Mouse (Mus musculus) liver, adult 2 months (tissue): ENCODE data around the gene Actr10. TPM values are rescaled to one million over a fixed set of nuclear protein-coding genes. Genes with fewer than 3 reads are reported as not detected.

Experiments used
- DNase-seq: peaks from one replicate; pipeline ENCODE4 v3.0.0-alpha.2; 2011; ENCODE audit warnings: low read depth, low spot score; ENCODE audit errors: extremely low read depth
- H3K27ac ChIP-seq: fragments of 200-500 bp; replicated peaks from 2 replicates; pipeline ENCODE4 v1.5.1; 2012; ENCODE audit warnings: low read depth, mild to moderate bottlenecking, control low read depth, inconsistent platforms, low read length; ENCODE audit not compliant: insufficient read depth
- H3K27me3 ChIP-seq: fragments of 200-500 bp; 2 replicates; pipeline ENCODE4 v1.6.1; 2012; ENCODE audit warnings: mild to moderate bottlenecking, moderate library complexity, low read length, inconsistent platforms; ENCODE audit not compliant: control insufficient read depth, insufficient read depth
- H3K36me3 ChIP-seq: fragments of 200-500 bp; 2 replicates; pipeline ENCODE4 v1.6.1; 2012; ENCODE audit warnings: low read length, inconsistent platforms; ENCODE audit not compliant: control insufficient read depth, insufficient read depth
- H3K4me1 ChIP-seq: fragments of 200-500 bp; 2 replicates; pipeline ENCODE4 v1.6.1; 2011; ENCODE audit warnings: low read length; ENCODE audit not compliant: control insufficient read depth, insufficient read depth
- H3K4me3 ChIP-seq: fragments of 200-500 bp; 2 replicates; pipeline ENCODE4 v1.5.1; 2011; ENCODE audit warnings: low read depth, mild to moderate bottlenecking, control low read depth, low read length, moderate library complexity; ENCODE audit not compliant: insufficient read depth
- H3K79me2 ChIP-seq: fragments of 200-500 bp; 2 replicates; pipeline ENCODE4 v1.6.1; 2012; ENCODE audit warnings: inconsistent platforms, mild to moderate bottlenecking, low read length, moderate library complexity; ENCODE audit not compliant: control insufficient read depth, insufficient read depth
- H3K9ac ChIP-seq: fragments of 200-500 bp; 2 replicates; pipeline ENCODE4 v1.6.1; 2012; ENCODE audit warnings: low read depth, mild to moderate bottlenecking, control low read depth, inconsistent platforms, low read length
- CTCF ChIP-seq: fragments of 200-500 bp; IDR thresholded peaks from 2 replicates; pipeline ENCODE4 v1.5.1; 2011; ENCODE audit warnings: low read depth, low read length, control low read depth
- POLR2A ChIP-seq: fragments of 200-500 bp; IDR thresholded peaks from 2 replicates; pipeline ENCODE4 v1.6.1; 2011; ENCODE audit warnings: low read length, control low read depth; ENCODE audit not compliant: insufficient read depth; ENCODE audit errors: extremely low read depth
- WGBS: fragments of 180-500 bp; shearing (Covaris S2); methylation state at CpG from one replicate; pipeline ENCODE4 v1.1.7; 2018; 5-methylcytosine and 5-hydroxymethylcytosine counted together
- polyA plus RNA-seq: library from polyadenylated mRNA; depleted of rRNA; stranded (reverse); fragments of >200 nt; gene quantifications from 2 replicates; pipeline ENCODE4 v1.2.3, GENCODE M21; 2012
- total RNA-seq: library from RNA; depleted of rRNA; stranded (reverse); fragments of >200 nt; gene quantifications from 2 replicates; pipeline ENCODE4 v1.2.3, GENCODE M21; 2014

Actr10 gene
- total and polyA plus RNA-seq, 2 experiments = 17.3 to 26.8 TPM

DNA sequence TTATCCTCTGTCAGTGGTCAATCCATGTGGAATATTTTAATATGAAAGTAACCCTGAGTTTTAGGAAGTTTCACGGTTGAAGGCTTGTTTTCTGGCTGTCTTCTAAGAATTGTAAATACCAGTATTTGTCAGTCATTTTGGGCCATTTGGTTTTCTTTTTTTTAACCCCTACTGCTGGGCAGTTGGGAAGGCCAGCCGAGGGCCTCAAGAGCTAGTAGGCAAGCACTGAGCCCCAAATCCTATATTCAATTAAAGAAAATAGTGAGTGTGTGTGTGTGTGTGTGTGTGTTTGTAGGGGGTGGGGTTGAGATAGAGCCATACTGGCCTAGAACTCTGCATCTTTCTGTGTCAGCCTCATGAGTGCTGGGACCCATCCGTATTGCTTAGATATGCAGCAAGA is 38.2 kb downstream of the Actr10 start:
- WGBS = 27% methylated on average over 3 of the region's 3 CpGs
- Histone ChIP-seq H3K27me3 (no peaks in the 10 kb centered on the region), H3K27ac (no peak overlapping the region)

DNA sequence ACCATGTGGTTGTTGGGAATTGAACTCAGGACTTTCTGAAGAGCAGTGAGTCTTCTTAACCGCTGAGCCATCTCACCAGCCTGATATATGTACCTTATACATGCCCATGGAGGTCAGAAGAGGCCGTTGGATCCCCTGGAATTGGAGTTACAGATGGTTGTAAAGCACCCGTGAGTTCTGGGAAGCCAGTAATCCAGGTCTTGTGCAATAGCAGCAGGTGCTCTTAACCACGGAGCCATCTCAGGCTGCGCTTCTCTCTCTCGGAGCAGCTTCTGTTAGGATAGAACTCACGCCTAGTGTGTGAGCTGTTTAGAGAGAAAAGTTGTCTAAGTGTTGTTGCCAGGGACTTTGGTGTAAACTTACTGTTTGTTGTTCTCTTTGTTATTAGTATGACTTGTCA is 40.7 kb downstream of the Actr10 start:
- Histone ChIP-seq H3K9ac (no peak overlapping the region), H3K36me3 (peaks cover 20% of the 10 kb centered on the region), H3K27ac (0 out of 2 replicates have a peak overlapping the region, but pooled peaks have one; percentile 27), H3K79me2 (peaks cover 40% of the 10 kb centered on the region), H3K4me1 (peaks cover 22% of the 10 kb centered on the region), H3K4me3 (no peak overlapping the region), H3K27me3 (no peaks in the 10 kb centered on the region)
- 23% methylated on average over 7 of the region's 7 CpGs for WGBS
- TF ChIP-seq POLR2A (no peak), CTCF (no peak)
- DNase-seq = peak; percentile 65

More for the DNA sequence above, 38.2 kb downstream of the Actr10 start:
- Histone ChIP-seq H3K36me3 (peaks cover 13% of the 10 kb centered on the region), H3K79me2 (peaks cover 28% of the 10 kb centered on the region; the same call in 1 of the 2 replicates), H3K9ac (peak overlapping the region; percentile 21; the same call in 1 of the 2 replicates), H3K4me3 (peak overlapping the region; percentile 70; the same call in 1 of the 2 replicates), H3K4me1 (peaks cover 22% of the 10 kb centered on the region)
- DNase-seq = no peak
- TF ChIP-seq POLR2A (no peak), CTCF (no peak)

DNA sequence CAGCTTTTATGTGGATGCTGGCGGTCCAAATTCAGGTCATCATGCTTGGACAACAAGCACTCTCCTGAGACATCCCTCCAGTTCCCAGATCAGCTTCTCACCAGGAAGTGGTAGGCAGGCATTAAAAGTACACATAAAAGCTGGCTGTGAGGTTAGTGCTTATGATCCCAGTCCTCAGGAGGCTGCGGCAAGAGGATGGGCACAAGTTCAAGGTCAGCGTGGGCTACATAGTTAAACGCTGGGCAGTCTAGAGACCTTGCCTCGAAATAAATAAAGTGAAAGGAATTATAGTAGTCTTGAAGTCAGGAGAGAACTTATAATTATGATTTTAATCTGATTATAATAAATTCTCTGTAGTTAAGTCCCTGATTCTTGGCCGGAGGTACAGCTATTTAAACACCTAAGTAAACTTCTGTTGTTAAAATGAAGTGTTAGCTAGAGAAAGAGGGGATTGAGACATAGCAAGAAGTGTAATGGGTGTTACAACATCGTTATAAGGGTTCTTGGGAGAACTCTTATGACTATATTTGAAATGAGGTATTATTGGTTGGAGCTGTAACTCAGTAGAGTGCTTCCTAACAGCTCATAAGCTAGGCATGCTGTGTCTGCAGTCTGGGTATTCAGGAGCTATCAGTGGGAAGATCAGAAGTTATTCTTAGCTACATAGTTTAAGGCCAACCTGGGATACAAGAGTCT is 47.3 kb downstream of the Actr10 start:
- Histone ChIP-seq H3K36me3 (peaks cover 70% of the 10 kb centered on the region), H3K9ac (no peak overlapping the region), H3K27me3 (no peaks in the 10 kb centered on the region), H3K4me1 (peaks cover under 1% of the 10 kb centered on the region; the same call in 1 of the 2 replicates), H3K27ac (no peak overlapping the region), H3K4me3 (no peak overlapping the region), H3K79me2 (peaks cover 17% of the 10 kb centered on the region)
- no peak for TF ChIP-seq POLR2A
- no peak for TF ChIP-seq CTCF
- WGBS = 71% methylated on average over 7 of the region's 7 CpGs
- DNase-seq = no peak

DNA sequence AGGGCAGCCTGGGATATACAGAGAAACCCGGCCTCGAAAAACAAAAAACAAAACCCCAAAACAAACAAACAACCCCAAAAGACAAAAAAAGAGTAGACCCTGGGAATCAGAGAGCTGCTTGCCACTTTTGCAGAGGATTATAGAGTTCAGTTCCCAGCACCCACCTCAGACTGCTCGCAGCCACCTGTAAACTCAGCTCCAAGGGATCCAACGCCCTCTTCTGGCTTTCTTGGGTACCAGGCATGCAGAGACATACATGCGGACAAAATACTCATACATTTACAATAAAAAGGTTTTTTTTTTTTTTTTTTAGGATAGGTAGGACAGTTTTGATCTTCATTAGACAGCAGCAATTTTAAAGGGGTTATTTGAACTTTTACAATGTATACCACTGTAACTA is 59.6 kb downstream of the Actr10 start:
- Histone ChIP-seq H3K36me3 (peaks cover 30% of the 10 kb centered on the region), H3K9ac (no peak overlapping the region), H3K4me3 (no peak overlapping the region), H3K4me1 (peaks cover 26% of the 10 kb centered on the region), H3K27me3 (no peaks in the 10 kb centered on the region), H3K27ac (no peak overlapping the region), H3K79me2 (no peaks in the 10 kb centered on the region)
- 97% methylated on average over 5 of the region's 5 CpGs for WGBS
- DNase-seq = no peak
- no peak for TF ChIP-seq CTCF
- no peak for TF ChIP-seq POLR2A

DNA sequence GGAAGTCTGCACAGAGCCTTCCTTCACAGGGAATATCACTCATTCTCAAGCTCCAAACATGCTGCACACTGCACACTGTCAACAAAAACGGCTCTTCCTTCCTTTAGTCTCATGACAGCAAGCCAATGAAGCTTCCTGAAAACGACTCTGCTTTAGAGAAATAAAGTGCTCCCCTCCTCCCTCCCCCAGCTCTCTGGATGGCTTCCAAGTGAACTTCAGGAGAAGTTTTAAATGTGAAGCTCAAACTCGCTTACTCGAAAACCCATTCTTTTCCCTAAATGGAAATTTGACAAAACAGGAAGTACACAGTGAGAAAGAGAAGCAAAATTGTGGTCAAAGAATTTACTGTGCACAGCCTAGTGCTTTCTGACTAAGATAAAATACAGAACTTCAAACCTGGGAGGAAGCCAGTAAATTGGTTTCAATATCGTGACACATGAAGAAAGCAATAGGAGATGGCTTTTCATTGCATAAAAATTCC is 61.8 kb downstream of the Actr10 start:
- TF ChIP-seq POLR2A (no peak), CTCF (no peak)
- peak; percentile 83 for DNase-seq
- 0% methylated on average over 5 of the region's 5 CpGs for WGBS
- H3K4me1 ChIP-seq = peaks cover 30% of the 10 kb centered on the region
- H3K27ac ChIP-seq = peak overlapping the region; percentile 75
- H3K9ac ChIP-seq = peak overlapping the region; percentile 3; the same call in 1 of the 2 replicates
- H3K79me2 ChIP-seq = no peaks in the 10 kb centered on the region
- H3K4me3 ChIP-seq = no peak overlapping the region
- H3K27me3 ChIP-seq = no peaks in the 10 kb centered on the region
- H3K36me3 ChIP-seq = peaks cover 20% of the 10 kb centered on the region

DNA sequence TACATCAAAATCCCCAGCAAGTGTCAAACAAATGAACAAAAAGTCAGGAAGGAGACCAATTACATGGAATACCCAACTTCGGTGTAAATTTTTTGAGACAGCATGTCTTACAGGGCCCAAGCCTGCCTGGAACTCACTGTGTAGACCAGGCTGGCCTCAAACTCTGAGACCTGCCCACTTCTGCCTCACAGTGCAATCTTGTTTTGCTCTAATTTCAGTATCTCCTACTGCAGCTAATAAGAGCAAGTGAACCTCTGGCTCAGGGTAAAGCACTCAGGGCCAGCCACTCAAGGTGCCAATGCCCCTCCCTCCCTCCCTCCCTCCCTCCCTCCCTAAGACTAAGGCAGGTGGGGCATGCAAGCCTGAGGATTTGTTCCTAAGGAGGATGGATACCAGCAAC is 62.7 kb downstream of the Actr10 start:
- TF ChIP-seq POLR2A (no peak), CTCF (no peak)
- no peak overlapping the region for H3K4me3 ChIP-seq
- H3K27ac ChIP-seq = peak overlapping the region; percentile 47
- H3K79me2 ChIP-seq = no peaks in the 10 kb centered on the region
- peaks cover 30% of the 10 kb centered on the region for H3K4me1 ChIP-seq
- DNase-seq = peak; percentile 34
- no peaks in the 10 kb centered on the region for H3K27me3 ChIP-seq
- 86% methylated on average over 1 of the region's 1 CpGs for WGBS
- no peak overlapping the region for H3K9ac ChIP-seq
- H3K36me3 ChIP-seq = peaks cover 22% of the 10 kb centered on the region
